Mouse (Mus musculus) CH12.LX (cell line): Measurements from ENCODE around the gene Snai1.

Experiments used
- CTCF ChIP-seq, 2 experiments: IDR thresholded peaks in 1 of 2; conservative IDR thresholded peaks in 1 of 2; 2 replicates each; pipeline ENCODE4 v1.5.1; 2011 to 2012; ENCODE audit warnings: low read depth in 2 of 2, low read length in 2 of 2, improper control_type of control experiment in 1 of 2, inconsistent platforms in 1 of 2, mild to moderate bottlenecking in 1 of 2, moderate library complexity in 1 of 2
- EP300 ChIP-seq: IDR thresholded peaks from 2 replicates; pipeline ENCODE4 v1.6.1; 2011; ENCODE audit warnings: low read length, improper control_type of control experiment
- TBP ChIP-seq: conservative IDR thresholded peaks from 2 replicates; pipeline ENCODE4 v1.6.1; 2011; ENCODE audit warnings: low read depth, low read length, improper control_type of control experiment

DNA sequence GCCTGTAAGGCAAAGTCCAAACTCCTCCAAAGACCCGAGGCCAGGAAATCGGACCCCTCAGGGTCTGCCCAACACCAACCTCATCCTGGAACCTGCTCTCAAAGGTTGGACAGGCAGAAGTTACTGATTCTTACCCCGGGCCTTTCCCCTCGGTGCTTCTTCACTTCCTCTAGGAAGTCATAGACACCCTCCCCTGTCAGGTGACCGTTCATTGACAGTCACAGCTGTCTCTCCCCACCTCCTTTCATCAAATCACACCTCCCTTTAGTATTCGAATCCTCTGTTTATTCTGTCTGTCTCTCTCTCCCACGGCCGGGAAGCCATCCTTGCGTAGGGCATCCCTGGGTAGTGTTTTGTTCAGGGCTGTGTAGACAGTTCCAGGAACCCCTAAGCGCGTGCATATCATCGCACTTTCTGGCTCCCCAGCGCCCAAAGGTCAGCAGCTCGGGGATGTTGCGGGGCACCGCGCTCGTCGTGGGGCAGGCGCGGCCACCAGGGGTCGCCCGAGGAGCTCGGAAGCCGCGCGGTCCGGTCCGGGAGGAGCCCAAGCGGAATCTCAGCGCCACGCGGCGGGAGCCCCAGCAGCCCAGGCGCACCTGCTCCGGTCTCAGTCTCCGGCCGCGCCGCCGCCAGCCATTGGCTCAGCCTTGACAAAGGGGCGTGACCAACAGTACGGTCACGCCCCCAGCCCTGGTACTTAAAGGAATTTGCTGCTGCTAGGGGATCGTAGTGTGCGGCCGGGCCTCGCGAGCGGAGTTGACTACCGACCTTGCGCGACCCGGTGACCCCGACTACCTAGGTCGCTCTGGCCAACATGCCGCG lies at the start of gene Snai1:
- TF ChIP-seq CTCF (conservative IDR thresholded peaks at IDR 0.05 in 1 of 2, IDR thresholded peaks at IDR 0.05 in 1 of 2; ENCODE audit: low read depth in 2 of 2, low read length in 2 of 2) = peak; percentile 18 to 98; a peak in 2 of 4 replicates
- TF ChIP-seq EP300 = peak; percentile 32; the same call in 1 of the 2 replicates
- peak; percentile 95 for TF ChIP-seq TBP
